ENCODE assay signal across 8 mouse cellular contexts in the genomic region with DNA sequence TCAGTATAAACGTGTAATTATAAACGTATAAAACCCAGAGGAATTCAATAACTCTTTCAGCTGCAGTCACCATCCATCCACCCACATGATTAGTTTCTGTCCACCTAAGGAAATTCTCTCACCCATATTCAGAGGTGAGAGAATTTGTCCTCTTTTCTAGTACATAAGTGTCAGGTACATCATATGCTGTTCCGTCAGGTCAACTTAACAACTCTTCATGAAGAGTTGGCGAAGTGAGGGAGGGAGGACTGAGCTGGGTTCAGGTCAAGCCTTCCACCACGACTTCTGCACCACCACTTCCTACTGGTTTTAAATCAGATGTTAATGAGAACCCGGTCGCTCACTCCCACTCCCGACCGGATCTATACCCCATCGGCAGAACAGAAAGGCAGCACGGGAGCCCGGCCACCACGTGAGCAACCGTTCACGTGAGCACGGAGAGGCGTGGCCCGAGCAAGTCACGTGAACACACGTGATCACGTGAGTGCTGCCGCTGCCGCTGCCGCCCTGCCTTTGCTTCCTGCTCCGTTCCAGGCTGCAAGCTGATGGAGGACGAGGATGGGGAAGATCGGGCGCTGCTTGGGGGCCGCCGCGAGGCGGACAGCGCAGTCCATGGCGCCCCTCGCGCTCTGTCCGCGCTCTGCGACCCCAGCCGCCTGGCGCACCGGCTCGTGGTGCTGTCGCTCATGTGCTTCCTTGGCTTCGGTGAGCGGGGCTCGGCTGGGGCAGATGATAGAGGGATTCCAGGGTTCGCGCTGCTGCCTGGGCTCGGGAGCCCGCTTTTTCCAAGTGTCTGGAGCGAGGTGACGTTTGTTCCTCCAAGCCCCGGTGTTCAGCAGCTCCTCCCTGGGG. TPM values are rescaled to one million over a fixed set of nuclear protein-coding genes. Genes with fewer than 3 reads are reported as not detected.
DNase-seq lines count a peak whose midpoint lies in the region; ATAC-seq and TF ChIP-seq lines count a peak whose summit lies in the region.

A gene (plus strand): TSS at position 469 of the 852 bp plus-strand sequence.

- H3K4me1 ChIP-seq in embryonic facial prominence, embryonic 13.5 days = peaks cover 9% of the 10 kb centered on the region
- peaks cover 21% of the 10 kb centered on the region for H3K4me1 ChIP-seq in kidney, adult 2 months (ENCODE audit: control insufficient read depth, insufficient read depth, low read length)
- peaks cover 10% of the 10 kb centered on the region for H3K4me1 ChIP-seq in limb, embryonic 13.5 days
- peaks cover 15% of the 10 kb centered on the region; the same call in 1 of the 2 replicates for H3K4me1 ChIP-seq in midbrain, embryonic 16.5 days (ENCODE audit: control insufficient read depth, insufficient read depth, low read length)

- TF ChIP-seq POLR2A in kidney, adult 2 months (IDR thresholded peaks at IDR 0.05; ENCODE audit: low read depth, low read length) = peak; percentile 62

- DNase-seq in 3134 (ENCODE audit: extremely low read depth, insufficient read length, low spot score) = peak; percentile 90
- peak; percentile 84 to 87 for DNase-seq in adrenal gland, postnatal 36 days
- peak; percentile 84 to 90 for DNase-seq in heart, adult 18-20 months
- peak; percentile 90 for DNase-seq in kidney, adult 2 months
- DNase-seq in spleen, postnatal 10 days (ENCODE audit: low spot score in 2 of 2) = peak; percentile 74 to 88

- no peak for TF ChIP-seq CTCF in kidney, adult 2 months (conservative IDR thresholded peaks at IDR 0.05; ENCODE audit: insufficient read depth, insufficient read length, low read depth, low read length)

- peak; percentile 87 for ATAC-seq in embryonic facial prominence, embryonic 13.5 days (ENCODE audit: insufficient number of reproducible peaks, insufficient read depth, low FRiP score, low TSS enrichment, low read depth)
- ATAC-seq in limb, embryonic 13.5 days (ENCODE audit: low FRiP score, low read depth) = peak; percentile 90
- ATAC-seq in midbrain, embryonic 16.5 days = peak; percentile 96

- peak within 1 kb of the TSS; percentile 64 for H3K27ac ChIP-seq in embryonic facial prominence, embryonic 13.5 days
- peak within 1 kb of the TSS; percentile 39 for H3K27ac ChIP-seq in kidney, adult 2 months (ENCODE audit: insufficient read depth, low read depth, low read length)
- H3K27ac ChIP-seq in limb, embryonic 13.5 days = no peak within 1 kb of the TSS
- H3K27ac ChIP-seq in midbrain, embryonic 16.5 days (ENCODE audit: low read length) = peak within 1 kb of the TSS; percentile 72

- peak within 1 kb of the TSS; percentile 84 for H3K9ac ChIP-seq in embryonic facial prominence, embryonic 13.5 days
- H3K9ac ChIP-seq in limb, embryonic 13.5 days = peak within 1 kb of the TSS; percentile 82
- H3K9ac ChIP-seq in midbrain, embryonic 16.5 days (ENCODE audit: low read depth, low read length) = peak within 1 kb of the TSS; percentile 88

- H3K27me3 ChIP-seq in embryonic facial prominence, embryonic 13.5 days = no peaks in the 10 kb centered on the region
- H3K27me3 ChIP-seq in kidney, adult 2 months (replicated peaks; ENCODE audit: control insufficient read depth, insufficient read depth, low read length) = no peaks in the 10 kb centered on the region
- peaks cover 12% of the 10 kb centered on the region for H3K27me3 ChIP-seq in limb, embryonic 13.5 days
- H3K27me3 ChIP-seq in midbrain, embryonic 16.5 days (ENCODE audit: control insufficient read depth, insufficient read depth, low read depth, low read length) = peaks cover 2% of the 10 kb centered on the region; the same call in 1 of the 2 replicates

- no peaks in the 10 kb centered on the region for H3K9me3 ChIP-seq in embryonic facial prominence, embryonic 13.5 days
- H3K9me3 ChIP-seq in limb, embryonic 13.5 days = no peaks in the 10 kb centered on the region
- H3K9me3 ChIP-seq in midbrain, embryonic 16.5 days (replicated peaks; ENCODE audit: control insufficient read depth, low read length, poor library complexity, severe bottlenecking) = no peaks in the 10 kb centered on the region

- peak within 1 kb of the TSS; percentile 86 for H3K4me2 ChIP-seq in embryonic facial prominence, embryonic 13.5 days
- peak within 1 kb of the TSS; percentile 91 for H3K4me2 ChIP-seq in limb, embryonic 13.5 days (replicated peaks)
- peak within 1 kb of the TSS; percentile 86 for H3K4me2 ChIP-seq in midbrain, embryonic 16.5 days (ENCODE audit: low read length)

- WGBS in embryonic facial prominence, embryonic 13.5 days = 5% methylated on average over 54 of the region's 54 CpGs
- WGBS in kidney, adult 2 months = 3% methylated on average over 54 of the region's 54 CpGs
- WGBS in limb, embryonic 13.5 days = 4% methylated on average over 54 of the region's 54 CpGs
- 4% methylated on average over 54 of the region's 54 CpGs for WGBS in midbrain, embryonic 16.5 days

- peak within 1 kb of the TSS; percentile 90 for H3K4me3 ChIP-seq in embryonic facial prominence, embryonic 13.5 days
- peak within 1 kb of the TSS; percentile 97 for H3K4me3 ChIP-seq in kidney, adult 2 months (ENCODE audit: insufficient read depth, low read depth, low read length)
- H3K4me3 ChIP-seq in limb, embryonic 13.5 days = peak within 1 kb of the TSS; percentile 89
- H3K4me3 ChIP-seq in midbrain, embryonic 16.5 days (ENCODE audit: low read depth, low read length) = peak within 1 kb of the TSS; percentile 94

- H3K36me3 ChIP-seq in embryonic facial prominence, embryonic 13.5 days = peaks cover 12% of the 10 kb centered on the region
- peaks cover 2% of the 10 kb centered on the region; the same call in 1 of the 2 replicates for H3K36me3 ChIP-seq in kidney, adult 2 months (ENCODE audit: control insufficient read depth, insufficient read depth, low read length)
- H3K36me3 ChIP-seq in limb, embryonic 13.5 days = peaks cover 24% of the 10 kb centered on the region
- H3K36me3 ChIP-seq in midbrain, embryonic 16.5 days (ENCODE audit: control insufficient read depth, insufficient read depth, low read length) = peaks cover 3% of the 10 kb centered on the region; the same call in 1 of the 2 replicates

RNA-seq across cellular contexts. Expression of the gene that starts here (rescaled TPM):
- 10 to 100 TPM; 54.1 to 78.3 TPM for total RNA-seq in adrenal gland, postnatal 36 days (2021)
- polyA plus RNA-seq in embryonic facial prominence, embryonic 13.5 days (2015; fragmentation: Nextera tagmentation; extraction: Ambion mirVana) = 54.8 and 63.6 TPM in 2 replicates
- total RNA-seq in heart, adult 18-20 months (2021) = 10 to 100 TPM; 25.1 to 31.4 TPM
- polyA plus RNA-seq in kidney, adult 2 months (2012; rRNA removed) = 191 and 214 TPM in 2 replicates
- polyA plus RNA-seq in limb, embryonic 13.5 days (2015; fragmentation: Nextera tagmentation; extraction: Ambion mirVana) = 52.2 and 52.7 TPM in 2 replicates
- 29.5 and 29.6 TPM in 2 replicates for polyA plus RNA-seq in midbrain, embryonic 16.5 days (2015; fragmentation: Nextera tagmentation; extraction: Ambion mirVana)
